Mouse (Mus musculus) gastrocnemius, postnatal 14 days (tissue): ENCODE results near the gene 2610301B20Rik. TPM values are rescaled to one million over a fixed set of nuclear protein-coding genes. Genes with fewer than 3 reads are reported as not detected.
"Not testable (repeated sequence)": the region's sequence is repeated elsewhere in the genome, so short reads cannot be mapped to it uniquely, and the experiment has no call there.

ENCODE experiments used
- DNase-seq: peaks from one replicate; pipeline ENCODE4 v3.0.0; 2021; ENCODE audit warnings: mixed read lengths
- intact Hi-C: fragments of 180-260 bp; cut with DNase I; formaldehyde crosslinking; loops from one replicate; pipeline ENCODE4 v1.15.1; 2025; ENCODE audit warnings: low total_unique reads
- long read RNA-seq, 2 experiments: library from polyadenylated mRNA; stranded (forward); transcript quantifications; one replicate each; pipeline ENCODE4 v2.0.0; 2021
- total RNA-seq, 2 experiments: library from RNA; stranded (reverse); gene quantifications; 2 replicates each; pipeline ENCODE4 v1.2.3; 2021

2610301B20Rik gene
- total RNA-seq: 1 to 10 TPM; 3.8 to 4.1 TPM
- long read RNA-seq, experiment 1, transcript 2610301B20Rik-201 (6 exons, 2,116 nt): major isoform, 8 of 8 reads
- long read RNA-seq, experiment 1, partial matches to known transcripts: 0 of 8 reads
- long read RNA-seq, experiment 1, other reads (novel, unspliced or antisense): 0 of 8 reads
- long read RNA-seq, experiment 2, transcript 2610301B20Rik-201 (6 exons, 2,116 nt): major isoform, 10 of 10 reads
- long read RNA-seq, experiment 2, partial matches to known transcripts: 0 of 10 reads
- long read RNA-seq, experiment 2, other reads (novel, unspliced or antisense): 0 of 10 reads

GRCm38 (mm10) chr4:10873920-10874665 is at the start of gene 2610301B20Rik:
TSS of gene 2610301B20Rik (plus strand) at chr4:10874498.
- intact Hi-C loops: no loop called here

GRCm38 (mm10) chr4:10833273-10833672 is 41.0 kb upstream of the 2610301B20Rik start:
- DNase-seq: no peak
- intact Hi-C loops: no loop called here

More at GRCm38 (mm10) chr4:10873920-10874665, at the start of gene 2610301B20Rik:
- peak; percentile 94 for DNase-seq

GRCm38 (mm10) chr4:10835252-10836051 is 38.8 kb upstream of the 2610301B20Rik start:
- intact Hi-C loops: no loop called here
- DNase-seq: no peak

DNA sequence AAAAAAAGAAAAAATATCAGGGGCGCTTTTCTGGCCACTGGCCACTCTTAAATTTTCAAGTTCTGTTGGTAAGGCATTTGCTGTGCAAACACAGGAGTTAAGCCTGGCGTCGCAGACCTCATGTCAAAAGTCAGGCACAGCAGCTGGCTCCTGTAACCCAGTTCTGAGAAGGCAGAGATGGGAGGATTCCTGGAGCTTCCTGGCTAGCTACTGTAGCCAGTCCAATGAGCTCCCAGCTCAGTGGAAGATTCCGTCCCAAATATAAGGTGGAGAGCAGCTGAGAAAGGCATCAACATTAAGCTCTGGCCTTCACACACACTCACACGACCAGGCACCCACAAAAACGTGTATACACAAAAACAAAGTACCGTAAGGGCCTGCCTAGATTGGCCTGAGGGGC is 28.4 kb upstream of the 2610301B20Rik start:
- intact Hi-C loops: no loop called here
- DNase-seq: no peak

- no peak for DNase-seq
- intact Hi-C loops: no loop called here
These were observed 24.5 kb upstream of the 2610301B20Rik start for GRCm38 (mm10) chr4:10849812-10850211.

GRCm38 (mm10) chr4:10851013-10851412 is 23.3 kb upstream of the 2610301B20Rik start:
- no peak for DNase-seq
- intact Hi-C loops: no loop called here

DNA sequence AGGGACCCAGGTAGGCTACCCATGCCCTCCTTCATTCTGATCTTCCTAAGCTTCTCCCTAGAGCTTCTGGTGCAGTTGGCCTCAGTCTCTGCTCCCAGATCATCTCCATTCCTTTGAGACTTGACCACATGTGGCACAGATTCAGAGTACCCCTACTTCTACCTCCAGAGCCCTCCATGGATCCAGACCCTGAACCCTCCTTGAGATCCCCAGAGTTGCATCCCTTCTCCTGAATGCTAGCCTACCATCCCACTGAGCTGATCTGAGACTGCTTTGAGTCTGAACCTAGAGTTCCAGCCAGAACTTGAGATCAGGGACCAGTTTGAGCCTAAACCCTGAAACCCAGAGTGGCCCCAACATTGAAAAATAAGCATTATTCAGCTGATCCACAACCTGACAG is 15.1 kb upstream of the 2610301B20Rik start:
- no peak for DNase-seq
- intact Hi-C loops: no loop called here

- DNase-seq: no peak
- intact Hi-C loops: no loop called here
These were observed 14.3 kb upstream of the 2610301B20Rik start for GRCm38 (mm10) chr4:10859911-10860581.

DNA sequence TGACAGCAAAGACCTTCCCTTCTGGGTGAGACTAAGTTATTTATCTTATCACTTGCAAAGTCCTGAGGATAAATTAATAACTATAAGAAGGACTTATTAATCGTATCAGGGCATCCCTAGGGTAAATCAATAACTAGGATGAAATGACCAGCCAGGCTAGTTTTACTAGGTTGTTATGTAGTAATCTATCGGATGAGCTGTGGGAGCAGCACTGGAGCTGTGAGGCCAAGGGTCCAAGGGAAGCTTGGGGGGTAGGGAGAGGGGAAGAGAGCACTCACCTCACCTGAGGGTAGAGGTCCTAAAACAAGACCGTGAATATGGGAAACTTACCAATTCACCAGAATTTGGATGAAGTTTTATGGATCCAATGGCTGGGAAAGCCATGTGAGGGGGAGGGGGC is 13.5 kb upstream of the 2610301B20Rik start:
- no peak for DNase-seq
- intact Hi-C loops: no loop called here

DNA sequence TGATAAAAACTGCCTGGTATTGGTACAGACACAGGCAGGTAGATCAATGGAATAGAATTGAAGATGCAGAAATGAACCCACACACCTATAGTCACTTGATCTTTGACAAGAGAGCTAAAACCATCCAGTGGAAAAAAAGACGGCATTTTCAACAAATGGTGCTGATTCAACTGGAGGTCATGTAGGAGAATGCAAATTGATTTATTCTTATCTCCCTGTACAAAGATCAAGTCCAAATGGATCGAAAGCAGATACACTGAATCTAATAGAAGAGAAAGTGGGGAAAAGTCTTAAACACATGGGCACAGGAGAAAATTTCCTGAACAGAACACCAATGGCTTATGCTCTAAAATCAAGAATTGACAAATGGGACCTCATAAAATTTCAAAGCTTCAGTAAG is 11.4 kb upstream of the 2610301B20Rik start:
- intact Hi-C loops: not testable (repeated sequence)

GRCm38 (mm10) chr4:10872231-10872630 is 2.1 kb upstream of the 2610301B20Rik start:
- no peak for DNase-seq
- intact Hi-C loops: no loop called here

More for the DNA sequence above, 11.4 kb upstream of the 2610301B20Rik start:
- not testable (repeated sequence) for DNase-seq

- DNase-seq: no peak
- intact Hi-C loops: no loop called here
These were observed 1.4 kb upstream of the 2610301B20Rik start for GRCm38 (mm10) chr4:10872685-10873539.

GRCm38 (mm10) chr4:10873549-10873919 is 764 bp upstream of the 2610301B20Rik start:
- intact Hi-C loops: no loop called here
- peak; percentile 29 for DNase-seq

GRCm38 (mm10) chr4:10874718-10875121 is 422 bp downstream of the 2610301B20Rik start:
- intact Hi-C loops: no loop called here
- DNase-seq: peak; percentile 41

- no peak for DNase-seq
- intact Hi-C loops: no loop called here
These were observed 1.1 kb downstream of the 2610301B20Rik start for GRCm38 (mm10) chr4:10875407-10875806.

- DNase-seq: no peak
- intact Hi-C loops: no loop called here
These were observed 2.8 kb downstream of the 2610301B20Rik start for GRCm38 (mm10) chr4:10877057-10877456.

DNA sequence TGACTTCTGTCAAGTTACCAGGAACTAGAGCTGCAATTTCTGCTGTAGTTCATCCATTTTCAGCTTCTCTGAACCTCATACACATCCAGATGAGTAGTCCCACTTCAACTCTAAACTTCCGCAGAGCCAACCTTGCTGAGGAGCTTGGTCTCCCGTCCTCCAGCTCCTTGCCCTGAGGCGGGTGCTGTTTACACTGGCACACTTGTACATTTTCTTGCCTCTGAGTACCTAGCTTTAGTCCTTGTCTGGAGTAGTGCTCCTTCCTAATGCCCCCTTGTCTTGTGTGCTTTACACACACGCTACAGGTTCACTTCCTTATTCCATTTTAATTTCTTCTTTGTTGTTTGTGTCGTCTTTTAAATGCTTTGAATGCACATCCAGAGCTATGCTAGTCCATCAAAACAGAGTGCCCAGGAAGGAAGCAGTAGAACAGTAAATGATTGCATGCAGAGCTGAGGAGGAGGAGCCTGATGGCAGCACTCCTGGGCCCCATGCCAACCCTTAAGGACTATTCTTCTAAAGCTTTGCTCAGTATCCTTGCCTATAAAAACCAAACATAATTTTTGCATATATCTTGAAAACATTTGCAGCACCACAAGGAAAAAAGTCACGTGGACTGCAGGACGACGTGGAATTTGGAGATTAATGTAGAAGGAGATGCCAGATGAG is 9.6 kb downstream of the 2610301B20Rik start:
- DNase-seq: no peak
- intact Hi-C loops: no loop called here

GRCm38 (mm10) chr4:10888835-10889234 is 14.5 kb downstream of the 2610301B20Rik start:
- no peak for DNase-seq
- intact Hi-C loops: no loop called here
